Mouse (Mus musculus): Measurements from ENCODE around the gene Gm973.
A peak's percentile ranks its signal among the peaks of the same experiment; 100 is the strongest.

The Gm973 gene

DNA sequence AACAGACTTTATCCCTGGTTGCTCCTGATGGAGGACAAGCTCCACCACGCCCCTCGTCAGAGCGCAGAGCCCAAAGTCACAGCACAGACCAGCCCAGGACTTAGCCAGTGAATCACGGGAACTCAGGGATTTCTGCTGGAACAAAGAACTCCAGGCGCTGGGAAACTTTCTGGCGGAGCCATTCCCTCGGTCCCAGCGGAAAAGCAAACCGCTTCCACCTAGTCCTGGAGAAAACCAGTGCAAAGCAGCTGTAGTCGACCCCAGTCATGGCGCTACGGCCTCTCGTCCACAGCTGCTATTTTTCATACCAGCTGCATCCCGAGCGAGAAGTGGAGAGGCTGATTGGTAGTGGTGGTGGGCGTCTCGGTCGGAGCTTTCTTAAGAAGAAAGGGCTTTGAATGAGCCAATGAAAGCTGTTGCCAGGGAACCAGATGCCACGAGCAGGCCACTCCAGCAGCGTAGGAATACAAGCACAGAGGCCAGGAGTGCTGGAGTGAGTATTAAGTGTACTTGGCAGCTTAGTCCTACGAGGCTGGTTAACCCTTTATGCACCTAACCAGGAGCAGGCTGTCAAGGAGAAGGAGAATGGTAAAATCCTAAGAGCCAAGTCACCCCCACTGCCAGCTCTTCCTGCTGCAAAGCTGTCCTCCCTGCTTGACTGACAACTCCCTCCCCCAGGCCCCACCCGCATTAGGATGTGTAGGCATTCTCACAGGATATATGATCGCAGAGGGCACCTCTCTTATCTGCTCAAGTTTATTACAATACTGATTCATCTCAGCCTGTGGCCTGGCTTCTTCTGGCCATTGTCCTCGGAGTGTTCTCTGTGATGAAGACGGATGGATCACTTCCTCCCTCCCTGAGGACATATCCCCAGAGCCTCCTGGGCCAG is at the start of gene Gm973:
Gene Gm973 (plus strand): TSS at position 239 of the 892 bp plus-strand sequence.
- DNase-seq (ENCODE audit: inconsistent age in 2 of 2, low spot score in 1 of 2), result peak in 1 of 2 experiments; percentile 67

- no peak for DNase-seq (ENCODE audit: inconsistent age in 2 of 2, low spot score in 1 of 2)
Observed at GRCm38 (mm10) chr1:59469170-59469569, 46.9 kb upstream of the Gm973 start.

DNA sequence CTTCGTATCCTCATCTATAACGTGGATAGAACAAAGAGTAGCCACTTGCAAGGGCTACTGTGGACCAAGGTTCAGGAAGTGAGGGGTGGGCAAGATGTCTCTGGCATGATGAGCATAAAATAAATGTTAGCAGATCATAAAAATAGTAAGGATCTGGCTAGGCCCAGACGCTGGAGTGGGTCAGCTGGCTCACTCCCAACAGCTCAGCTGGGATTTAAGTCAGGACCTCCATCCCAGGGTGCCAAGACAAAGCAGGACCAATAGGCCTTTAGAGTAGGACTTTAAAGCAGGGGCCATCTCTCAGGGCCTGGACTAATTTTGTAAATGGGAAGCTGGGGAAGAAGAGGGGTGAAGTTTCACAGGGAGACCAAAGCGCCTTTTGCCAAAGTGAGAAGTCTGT is 45.3 kb upstream of the Gm973 start:
- no peak for DNase-seq (ENCODE audit: inconsistent age in 2 of 2, low spot score in 1 of 2)

GRCm38 (mm10) chr1:59472368-59473180 is 43.5 kb upstream of the Gm973 start:
- no peak for DNase-seq (ENCODE audit: inconsistent age in 2 of 2, low spot score in 1 of 2)

DNA sequence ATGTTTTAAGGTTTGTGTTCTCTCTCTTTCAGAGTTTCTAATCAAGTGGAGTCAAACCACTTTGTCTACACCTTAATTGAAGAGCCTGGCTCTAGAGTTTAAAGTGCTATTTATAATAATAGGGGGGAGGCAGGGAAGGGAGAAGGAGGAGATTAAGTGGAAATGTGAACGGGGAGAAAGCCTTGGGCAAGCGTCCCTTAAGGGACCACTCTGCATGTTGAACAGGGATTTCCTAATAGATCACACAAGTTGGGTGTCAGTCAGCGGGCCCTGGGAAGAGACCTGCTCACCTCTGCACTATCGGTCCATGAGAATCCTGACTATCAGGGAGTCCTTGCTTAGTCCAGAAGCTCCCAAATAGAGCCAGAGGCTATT is 42.9 kb upstream of the Gm973 start:
- no peak for DNase-seq (ENCODE audit: inconsistent age in 2 of 2, low spot score in 1 of 2)

GRCm38 (mm10) chr1:59475618-59476017 is 40.4 kb upstream of the Gm973 start:
- no peak for DNase-seq (ENCODE audit: inconsistent age in 2 of 2, low spot score in 1 of 2)

DNA sequence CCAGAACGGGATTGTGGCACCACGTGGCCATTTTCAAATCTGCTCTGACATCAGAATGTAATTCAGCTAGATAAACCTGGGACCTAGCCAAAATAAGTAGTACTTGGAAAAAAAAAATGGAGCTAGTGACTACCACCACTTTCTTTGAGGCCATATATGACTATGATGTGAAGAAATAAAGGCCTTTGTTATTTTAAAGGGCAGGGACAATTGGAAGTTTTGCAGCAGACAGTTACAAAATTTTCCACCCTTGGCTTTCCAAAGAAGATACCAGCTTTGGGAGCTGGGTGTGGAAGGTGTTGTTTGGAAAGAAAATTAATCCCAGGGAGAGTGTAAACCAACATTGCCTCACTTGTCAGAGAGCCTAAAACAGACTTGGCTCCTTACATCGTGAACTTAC is 37.2 kb upstream of the Gm973 start:
- DNase-seq (ENCODE audit: inconsistent age in 2 of 2, low spot score in 1 of 2), result no peak

DNA sequence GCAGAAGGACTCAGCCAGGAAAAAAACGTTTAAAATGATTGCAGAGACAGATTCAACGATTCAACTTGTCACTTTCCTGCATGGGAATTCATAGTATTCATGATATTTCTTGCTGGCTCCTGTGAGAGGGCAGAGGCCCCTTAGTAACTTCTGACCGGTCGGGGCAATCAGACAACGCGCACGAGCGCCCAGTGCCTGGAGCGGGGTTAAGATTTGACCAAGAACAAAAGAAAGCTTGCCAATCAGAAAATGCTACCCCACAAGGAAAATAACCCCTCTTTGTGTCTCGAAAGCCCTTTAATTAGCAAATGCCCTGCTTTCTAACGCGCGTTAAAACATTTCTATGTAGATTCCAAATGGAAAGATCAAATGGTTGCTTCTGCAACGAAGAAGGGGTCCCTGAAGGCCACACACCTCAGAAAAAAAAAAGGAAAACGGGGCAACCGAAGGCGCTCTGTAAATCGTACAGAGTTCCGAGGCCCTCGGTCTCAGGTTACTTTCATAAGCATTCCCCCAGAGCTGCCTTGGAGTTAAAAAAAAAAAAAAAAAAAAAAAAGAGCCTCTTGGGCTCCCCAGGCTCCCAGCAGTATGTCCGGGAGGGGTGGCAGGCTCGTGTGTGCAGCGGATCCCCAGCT is 35.1 kb upstream of the Gm973 start:
- DNase-seq (ENCODE audit: inconsistent age in 2 of 2, low spot score in 1 of 2), result peak; percentile 21 to 69

DNA sequence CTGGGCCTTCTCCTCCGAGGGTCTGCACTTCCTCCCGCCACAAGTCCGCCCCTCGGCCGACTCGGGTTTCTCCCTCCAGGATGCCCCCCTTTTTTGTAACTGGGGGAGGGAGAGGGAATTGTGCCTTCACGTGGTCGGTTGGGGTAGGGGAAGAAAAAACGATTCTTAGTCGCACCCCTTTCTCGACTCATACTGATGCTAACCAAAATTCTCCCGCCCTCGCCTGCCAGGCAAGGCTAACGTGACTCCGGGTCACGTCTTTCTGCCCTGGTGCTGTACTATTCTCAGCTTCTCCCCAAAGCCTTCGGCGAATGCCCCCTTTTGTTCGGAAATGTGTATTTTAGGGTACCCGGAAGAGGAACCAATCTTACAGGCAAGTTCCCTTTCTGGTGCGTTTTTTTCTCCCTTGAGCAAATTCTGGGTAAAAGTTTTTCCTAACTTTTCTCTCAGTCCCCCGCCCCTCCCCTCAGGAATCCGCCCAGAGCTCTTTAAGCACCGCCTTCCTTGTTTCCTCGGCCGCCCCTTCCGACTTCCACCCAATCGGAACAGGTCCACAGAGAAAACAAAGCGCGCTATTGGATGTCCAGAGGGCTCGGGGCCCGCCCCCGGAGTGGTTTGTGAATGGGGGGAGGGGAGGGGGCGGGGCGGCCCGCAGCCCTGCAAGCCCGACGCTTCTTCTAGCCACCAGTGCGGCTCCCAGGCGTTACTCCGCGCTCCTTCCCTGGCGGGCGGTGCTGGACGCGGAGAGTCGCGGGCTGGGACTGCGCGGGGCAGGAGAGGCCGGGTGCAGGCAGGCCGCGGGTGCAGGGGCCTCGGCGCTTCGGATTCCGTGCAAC is 34.4 kb upstream of the Gm973 start:
- peak; percentile 95 to 98 for DNase-seq (ENCODE audit: inconsistent age in 2 of 2, low spot score in 1 of 2)

GRCm38 (mm10) chr1:59482331-59482695 is 33.8 kb upstream of the Gm973 start, which contains the start of gene Fzd7:
TSS of gene Fzd7 (plus strand) at chr1:59482424.
- no peak for DNase-seq (ENCODE audit: inconsistent age in 2 of 2, low spot score in 1 of 2)

GRCm38 (mm10) chr1:59482696-59483520 is 33.2 kb upstream of the Gm973 start:
- peak; percentile 66 to 86 for DNase-seq (ENCODE audit: inconsistent age in 2 of 2, low spot score in 1 of 2)

DNA sequence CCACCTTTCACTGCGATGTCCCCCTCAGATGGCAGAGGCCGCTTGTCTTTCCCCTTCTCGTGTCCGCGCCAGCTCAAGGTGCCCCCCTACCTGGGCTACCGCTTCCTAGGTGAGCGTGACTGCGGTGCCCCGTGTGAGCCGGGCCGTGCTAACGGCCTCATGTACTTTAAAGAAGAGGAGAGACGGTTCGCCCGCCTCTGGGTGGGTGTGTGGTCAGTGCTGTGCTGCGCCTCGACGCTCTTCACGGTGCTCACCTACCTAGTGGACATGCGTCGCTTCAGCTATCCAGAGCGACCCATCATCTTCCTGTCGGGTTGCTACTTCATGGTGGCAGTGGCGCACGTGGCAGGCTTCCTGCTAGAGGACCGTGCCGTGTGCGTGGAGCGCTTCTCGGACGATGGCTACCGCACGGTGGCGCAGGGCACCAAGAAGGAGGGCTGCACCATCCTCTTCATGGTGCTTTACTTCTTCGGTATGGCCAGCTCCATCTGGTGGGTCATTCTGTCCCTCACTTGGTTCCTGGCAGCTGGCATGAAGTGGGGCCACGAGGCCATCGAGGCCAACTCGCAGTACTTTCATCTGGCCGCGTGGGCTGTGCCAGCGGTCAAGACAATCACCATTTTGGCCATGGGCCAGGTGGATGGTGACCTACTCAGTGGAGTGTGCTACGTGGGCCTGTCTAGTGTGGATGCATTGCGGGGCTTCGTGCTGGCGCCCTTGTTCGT is 32.4 kb upstream of the Gm973 start:
- peak; percentile 74 to 88 for DNase-seq (ENCODE audit: inconsistent age in 2 of 2, low spot score in 1 of 2)

DNA sequence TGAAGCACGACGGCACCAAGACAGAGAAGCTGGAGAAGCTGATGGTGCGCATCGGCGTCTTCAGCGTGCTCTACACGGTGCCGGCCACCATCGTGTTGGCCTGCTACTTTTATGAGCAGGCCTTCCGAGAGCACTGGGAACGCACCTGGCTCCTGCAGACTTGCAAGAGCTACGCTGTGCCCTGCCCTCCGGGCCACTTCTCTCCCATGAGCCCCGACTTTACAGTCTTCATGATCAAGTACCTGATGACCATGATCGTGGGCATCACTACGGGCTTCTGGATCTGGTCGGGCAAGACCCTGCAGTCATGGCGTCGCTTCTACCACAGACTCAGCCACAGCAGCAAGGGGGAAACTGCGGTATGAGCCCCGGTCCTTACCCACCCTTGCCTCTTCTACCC is 31.8 kb upstream of the Gm973 start:
- no peak for DNase-seq (ENCODE audit: inconsistent age in 2 of 2, low spot score in 1 of 2)

- DNase-seq (ENCODE audit: inconsistent age in 2 of 2, low spot score in 1 of 2), result peak; percentile 23 to 72
Observed at GRCm38 (mm10) chr1:59484791-59485785, 31.0 kb upstream of the Gm973 start.

DNA sequence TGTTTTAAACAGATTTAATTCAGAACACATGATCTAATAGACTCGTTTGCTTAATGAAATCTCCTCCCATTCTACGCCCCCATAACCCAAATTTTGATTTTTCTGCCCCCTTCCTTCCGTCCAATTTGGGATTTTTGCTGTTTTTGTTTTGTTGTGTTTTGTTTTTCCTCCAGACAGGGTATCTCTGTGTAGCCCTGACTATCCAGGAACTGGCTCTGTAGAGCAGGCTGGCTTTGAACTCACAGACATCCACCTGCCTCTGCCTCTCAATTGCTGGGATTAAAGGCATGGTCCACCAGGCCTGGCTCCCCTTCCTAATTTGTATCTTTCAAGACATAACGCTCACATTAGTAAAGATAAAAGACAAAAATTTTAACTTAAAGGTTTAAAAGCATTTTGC is 30.3 kb upstream of the Gm973 start:
- DNase-seq (ENCODE audit: inconsistent age in 2 of 2, low spot score in 1 of 2), result peak in 1 of 2 experiments; percentile 41

GRCm38 (mm10) chr1:59487651-59488051 is 28.4 kb upstream of the Gm973 start:
- peak; percentile 74 to 89 for DNase-seq (ENCODE audit: inconsistent age in 2 of 2, low spot score in 1 of 2)

DNA sequence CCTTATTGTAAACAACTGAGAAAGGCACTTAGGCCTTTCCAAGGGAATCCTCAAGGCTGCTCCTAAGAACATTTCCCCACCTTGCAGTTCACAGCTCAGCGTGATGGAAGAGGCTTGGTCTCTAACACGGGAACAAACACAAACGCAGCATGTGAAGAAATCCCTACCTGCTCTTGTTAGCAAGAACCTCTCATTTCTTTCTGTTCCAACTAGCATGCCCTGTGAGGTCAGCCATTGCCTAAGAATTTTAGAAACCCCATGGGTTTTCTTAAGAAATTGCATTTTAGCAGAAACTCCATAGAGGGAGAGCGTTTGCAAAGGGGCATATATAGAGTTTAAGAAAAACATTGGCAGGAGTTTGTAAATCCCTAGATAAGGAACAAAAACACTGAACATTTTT is 27.6 kb upstream of the Gm973 start:
- DNase-seq (ENCODE audit: inconsistent age in 2 of 2, low spot score in 1 of 2), result peak in 1 of 2 experiments; percentile 38

GRCm38 (mm10) chr1:59488991-59489390 is 27.1 kb upstream of the Gm973 start:
- no peak for DNase-seq (ENCODE audit: inconsistent age in 2 of 2, low spot score in 1 of 2)
